Mouse (Mus musculus) left cerebral cortex, adult 8-10 months (tissue): ENCODE results near the gene Sigmar1. TPM values are rescaled to one million over a fixed set of nuclear protein-coding genes. Genes with fewer than 3 reads are reported as not detected.
"Not testable (repeated sequence)": the region's sequence is repeated elsewhere in the genome, so short reads cannot be mapped to it uniquely, and the experiment has no call there.

Experiments used
- DNase-seq, 2 experiments: peaks; one replicate each; pipeline ENCODE4 v3.0.0; 2022; ENCODE audit warnings: low spot score in 2 of 2
- total RNA-seq, 4 experiments: library from RNA; stranded (reverse); gene quantifications; 2 replicates each; pipeline ENCODE4 v1.2.4; 2022

Sigmar1 gene
- total RNA-seq, 4 experiments from 2014 or later = 49.7 to 59.2 (median 54.4) TPM

DNA sequence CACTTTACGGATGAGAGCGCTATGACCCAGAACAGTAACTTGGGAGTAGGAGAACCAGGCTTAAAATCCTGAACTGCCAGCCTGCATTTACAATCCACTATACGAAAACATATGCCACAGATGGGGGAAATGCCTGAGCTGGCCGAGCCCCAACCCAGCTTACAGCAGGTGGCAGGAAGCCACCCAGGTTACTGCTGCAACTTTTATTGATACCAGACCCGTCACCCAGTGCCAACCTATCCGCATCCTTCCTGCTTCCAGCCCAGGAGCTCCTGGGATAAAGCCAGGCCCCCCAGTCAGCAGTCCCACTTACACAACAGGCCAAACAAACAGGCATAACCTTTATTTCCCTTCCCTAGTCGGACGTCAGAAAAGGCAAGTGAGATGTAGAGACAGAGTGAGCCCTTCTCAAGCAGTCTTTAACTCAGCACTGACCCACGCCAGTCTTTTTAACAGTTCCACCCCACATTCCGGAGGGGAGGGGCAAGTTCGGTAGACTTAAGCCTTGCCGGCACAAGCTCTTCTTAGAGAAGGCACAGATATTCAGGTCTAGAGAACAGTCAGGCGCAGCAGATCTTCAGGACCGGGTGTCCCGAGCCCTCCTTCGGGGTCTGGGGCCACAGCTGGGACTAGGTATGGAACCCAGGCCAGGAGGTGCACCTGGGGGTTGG, 44.1 kb downstream of the Sigmar1 start:
- no peak for DNase-seq

DNA sequence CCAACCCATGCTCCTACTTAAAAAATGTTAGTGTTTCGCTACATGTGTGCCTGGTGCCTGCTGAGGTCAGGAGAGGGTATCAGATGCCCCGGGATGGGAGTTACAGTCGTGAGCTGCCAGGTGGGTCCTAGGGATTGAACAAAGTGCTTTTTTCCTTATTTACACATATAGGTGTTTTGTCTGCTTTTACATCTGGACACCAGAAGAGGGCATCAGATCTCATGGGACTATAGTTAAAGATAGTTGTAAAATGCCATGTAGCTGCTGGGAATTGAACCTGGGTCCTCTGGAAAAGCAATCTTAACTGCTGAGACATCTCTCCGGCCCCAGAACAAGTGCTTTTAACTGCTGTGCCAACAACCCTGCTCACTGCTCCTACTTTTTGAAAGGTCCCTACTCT, 45.7 kb downstream of the Sigmar1 start:
- no peak for DNase-seq

DNA sequence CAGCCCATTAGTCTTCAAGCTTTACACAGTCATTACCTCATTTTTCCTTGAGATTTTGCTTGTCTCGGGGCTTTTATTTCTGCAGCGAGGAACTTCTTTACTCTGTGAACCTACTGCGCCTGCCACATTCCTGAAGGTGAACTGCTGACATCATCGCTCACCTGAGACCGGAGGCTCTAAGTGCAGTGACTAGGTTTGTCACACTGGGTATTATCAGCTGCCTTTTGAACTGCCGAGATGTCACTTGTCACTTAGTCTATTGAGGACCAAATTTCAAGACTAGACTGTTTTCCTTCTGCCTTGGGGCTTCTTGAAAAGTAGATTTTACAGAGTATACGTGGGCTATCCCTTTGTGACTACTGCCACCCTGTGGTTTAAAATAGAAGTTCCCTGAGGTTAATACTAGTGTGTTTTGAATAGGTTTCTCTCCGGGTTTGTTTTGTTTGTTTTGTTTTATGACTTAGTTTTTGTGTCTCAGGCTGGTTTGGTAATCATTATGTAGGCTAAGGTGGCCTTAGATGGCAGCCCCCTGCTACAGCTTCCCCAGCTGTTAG, 47.7 kb downstream of the Sigmar1 start:
- DNase-seq = no peak

DNA sequence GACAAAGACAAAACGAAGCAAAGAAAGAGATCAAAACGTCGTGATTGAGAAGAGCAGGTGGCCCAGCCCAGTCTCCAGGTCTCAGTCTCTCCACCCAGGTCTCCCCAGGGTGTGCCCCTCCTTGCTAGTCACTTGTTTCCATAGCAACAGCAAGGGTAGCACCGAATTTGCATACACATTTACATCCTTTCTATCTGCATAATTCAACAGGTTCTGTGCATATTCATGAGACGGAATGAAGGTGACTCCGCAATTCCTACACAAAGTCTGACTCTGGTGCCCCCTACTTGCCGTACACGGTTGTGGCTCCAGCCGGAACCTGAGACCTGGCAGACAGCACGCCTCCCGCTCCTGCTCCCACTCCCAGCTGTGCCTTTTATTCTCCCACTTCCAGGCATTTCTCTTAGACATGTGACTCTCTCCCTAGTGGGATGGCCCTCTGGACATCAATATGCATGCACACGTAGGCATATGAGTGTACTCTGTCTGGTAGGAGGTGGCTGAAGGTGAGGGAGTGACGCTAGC, 48.9 kb downstream of the Sigmar1 start:
- DNase-seq = peak; percentile 65 to 83

DNA sequence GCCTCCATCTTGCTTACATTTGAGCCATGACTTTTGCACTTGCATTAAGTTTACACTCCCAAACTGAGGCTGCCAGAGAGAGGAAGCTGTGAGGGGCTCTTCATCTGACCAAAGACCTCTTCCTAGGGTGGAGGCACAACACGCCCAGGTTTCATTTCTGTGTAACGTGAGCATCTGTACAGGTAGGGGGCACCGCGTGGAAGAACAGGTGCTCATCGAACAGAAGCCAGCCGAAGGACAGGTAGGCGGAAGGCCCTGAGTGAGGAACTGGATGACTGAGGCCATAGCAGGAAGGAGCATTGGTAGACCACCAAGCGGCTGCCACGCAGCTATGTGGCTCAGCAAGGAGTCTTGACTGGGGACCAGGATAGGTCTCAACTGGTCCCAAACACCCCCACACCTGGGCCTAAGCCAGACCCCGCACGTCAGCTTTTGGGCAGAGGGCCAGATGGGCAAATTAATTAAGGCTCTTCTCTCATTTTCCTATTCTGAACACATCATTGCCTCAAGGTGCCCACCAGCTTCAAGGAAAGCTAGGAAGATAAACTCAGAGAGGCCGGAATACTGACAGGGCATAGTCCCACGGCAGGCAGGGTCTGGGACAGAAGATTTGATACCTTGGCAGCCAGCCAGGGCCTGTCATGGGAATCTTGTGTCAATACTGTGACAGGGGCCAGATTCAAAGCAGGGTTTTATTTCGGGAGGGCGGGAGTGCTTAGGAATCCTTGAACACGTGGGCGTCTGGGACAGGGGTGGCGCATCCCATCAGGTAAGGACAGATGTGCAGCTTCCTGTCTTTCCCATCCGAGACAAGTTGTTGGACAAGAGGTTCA, 49.8 kb downstream of the Sigmar1 start:
- DNase-seq = no peak

GRCm38 (mm10) chr4:41704651-41705050, 51.3 kb downstream of the Sigmar1 start:
- DNase-seq = no peak

- DNase-seq = not testable (repeated sequence)
Measured at GRCm38 (mm10) chr4:41702226-41702625, 53.7 kb downstream of the Sigmar1 start.

DNA sequence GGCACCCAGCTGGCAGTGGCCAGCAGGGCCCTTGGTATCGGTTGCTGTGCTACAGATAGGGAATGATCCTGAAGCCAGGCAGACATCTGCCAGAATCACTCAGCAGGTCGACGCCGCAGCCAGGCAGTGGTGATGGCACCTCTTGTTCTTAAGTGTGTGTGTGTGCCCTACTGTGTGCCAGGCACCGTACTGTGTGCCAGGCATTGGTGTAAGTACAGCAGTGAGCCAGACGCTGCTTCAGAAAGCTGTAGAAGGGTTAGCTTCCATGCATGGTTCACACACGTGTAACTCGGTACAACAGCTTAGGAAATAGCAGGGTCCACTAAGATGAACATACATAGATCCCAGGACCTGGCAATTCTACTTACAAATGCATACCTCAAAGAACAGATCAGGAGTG, 55.7 kb downstream of the Sigmar1 start:
- DNase-seq = not testable (repeated sequence)

- DNase-seq = not testable (repeated sequence)
Measured at GRCm38 (mm10) chr4:41699783-41700182, 56.2 kb downstream of the Sigmar1 start, which contains the start of gene Il11ra1. Gene Il11ra1 (plus strand): TSS chr4:41699989.

DNA sequence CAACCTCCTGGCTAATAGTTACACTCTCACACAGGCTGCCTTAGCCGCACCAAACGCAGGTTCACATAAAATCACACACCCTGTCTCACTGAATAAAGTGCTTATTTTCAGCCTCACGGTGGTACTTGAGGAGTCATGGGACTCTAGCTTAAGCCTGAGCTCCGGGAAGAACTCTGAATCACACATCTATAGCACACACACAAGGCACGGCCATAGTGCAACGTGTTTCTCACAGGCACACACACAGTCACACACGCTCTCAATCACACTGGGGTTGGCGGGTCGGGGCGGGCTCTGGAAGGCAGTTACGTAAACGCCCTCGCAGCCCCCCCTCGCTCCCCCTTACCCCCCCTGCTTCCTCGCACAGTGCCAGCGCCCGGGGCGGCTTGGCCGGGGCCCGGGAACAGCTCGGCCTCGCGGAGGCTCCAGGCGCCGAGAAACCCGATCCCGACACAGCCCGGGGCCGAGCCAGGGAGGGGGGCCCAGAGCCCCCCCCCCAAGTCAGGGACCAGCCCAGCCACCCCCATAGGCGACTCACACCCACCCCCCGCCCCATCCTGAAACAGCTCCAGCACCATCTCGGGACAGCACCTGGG, 57.4 kb downstream of the Sigmar1 start:
- DNase-seq = not testable (repeated sequence)

DNA sequence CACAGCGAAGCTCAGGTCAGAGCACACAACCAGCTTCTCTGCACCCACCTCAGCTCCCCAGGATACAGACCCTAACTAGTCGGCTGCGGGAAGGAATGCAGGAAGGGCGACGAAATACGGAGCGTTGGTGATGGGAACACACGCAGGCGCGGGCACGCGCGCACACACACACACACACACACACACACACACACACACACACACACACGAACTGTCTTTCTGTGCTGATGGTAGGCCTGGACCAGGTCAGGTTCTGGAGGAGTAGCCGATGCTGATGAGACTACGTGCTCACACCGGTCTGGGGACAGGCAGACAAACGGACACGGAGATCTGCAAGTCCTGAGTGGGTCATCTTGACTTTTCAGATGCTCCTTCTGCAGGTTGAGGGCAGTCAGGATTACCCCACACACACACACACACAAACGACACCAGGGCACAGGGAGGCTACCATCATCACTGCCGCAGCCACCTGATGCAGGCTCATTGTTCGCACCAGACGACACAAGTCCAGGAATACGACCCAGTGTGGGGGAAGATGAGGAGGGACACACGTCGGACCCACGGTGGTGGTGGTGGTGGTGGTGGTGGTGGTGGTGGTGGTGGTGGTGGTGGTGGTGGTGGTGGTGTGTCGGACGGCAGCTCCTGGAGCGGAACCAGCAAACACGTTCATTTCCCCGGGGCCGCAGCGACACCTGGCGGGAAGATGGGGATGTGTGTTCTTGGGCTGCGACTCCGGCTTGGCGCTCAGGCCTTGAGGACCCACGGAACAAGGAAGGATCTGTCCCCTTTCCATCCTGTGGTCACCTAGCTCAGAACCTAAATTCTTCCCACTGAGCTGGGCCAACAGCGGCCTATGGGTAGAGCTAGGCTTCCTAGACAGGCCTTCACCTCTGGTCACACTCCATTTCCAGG, 58.8 kb downstream of the Sigmar1 start, which contains the start of gene Cntfr:
Gene Cntfr (minus strand): TSS at position 160 of the 912 bp plus-strand sequence.
- DNase-seq = peak in 1 of 2 experiments; percentile 80

GRCm38 (mm10) chr4:41696452-41696851, 59.5 kb downstream of the Sigmar1 start:
- not testable (repeated sequence) for DNase-seq

- DNase-seq = not testable (repeated sequence)
Measured at GRCm38 (mm10) chr4:41695800-41696199, 60.2 kb downstream of the Sigmar1 start.

- not testable (repeated sequence) for DNase-seq
Measured at GRCm38 (mm10) chr4:41693511-41693910, 62.4 kb downstream of the Sigmar1 start.

DNA sequence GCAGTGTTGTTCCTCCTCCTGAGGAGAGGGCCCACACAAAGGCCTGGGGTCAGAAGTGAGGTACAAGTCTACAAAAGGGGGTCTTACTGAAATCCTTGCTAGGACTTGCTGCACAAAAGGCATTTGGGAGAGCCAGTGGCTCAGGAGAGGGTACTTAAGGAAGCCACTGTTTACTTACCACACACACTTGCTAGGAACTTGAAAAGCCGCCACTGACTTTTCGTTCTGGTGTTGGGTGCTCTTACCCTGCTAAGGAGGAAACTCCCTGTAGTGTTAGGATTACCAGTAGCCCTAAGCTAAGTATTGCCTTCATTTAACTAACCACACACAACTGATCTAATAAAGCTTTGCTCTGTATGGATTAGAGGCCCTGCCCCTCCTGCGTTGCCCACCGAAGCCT, 65.9 kb downstream of the Sigmar1 start:
- DNase-seq = not testable (repeated sequence)

- not testable (repeated sequence) for DNase-seq
Measured at GRCm38 (mm10) chr4:41688562-41688961, 67.4 kb downstream of the Sigmar1 start.
